Mouse (Mus musculus) ES-E14 (cell line): Measurements from ENCODE around the gene Pus10.

Source experiments
- CHD2 ChIP-seq: IDR thresholded peaks from 2 replicates; pipeline ENCODE4 v1.6.1; 2014; ENCODE audit warnings: mild to moderate bottlenecking, low read depth, low read length, inconsistent platforms
- MAFK ChIP-seq: IDR thresholded peaks from 2 replicates; pipeline ENCODE4 v1.6.1; 2014; ENCODE audit warnings: mild to moderate bottlenecking, low read depth, low read length, inconsistent platforms; ENCODE audit not compliant: insufficient read depth
- ZC3H11A ChIP-seq: IDR thresholded peaks from 2 replicates; pipeline ENCODE4 v1.6.1; 2012; ENCODE audit warnings: low read depth, mild to moderate bottlenecking, inconsistent platforms, low read length, borderline replicate concordance

DNA sequence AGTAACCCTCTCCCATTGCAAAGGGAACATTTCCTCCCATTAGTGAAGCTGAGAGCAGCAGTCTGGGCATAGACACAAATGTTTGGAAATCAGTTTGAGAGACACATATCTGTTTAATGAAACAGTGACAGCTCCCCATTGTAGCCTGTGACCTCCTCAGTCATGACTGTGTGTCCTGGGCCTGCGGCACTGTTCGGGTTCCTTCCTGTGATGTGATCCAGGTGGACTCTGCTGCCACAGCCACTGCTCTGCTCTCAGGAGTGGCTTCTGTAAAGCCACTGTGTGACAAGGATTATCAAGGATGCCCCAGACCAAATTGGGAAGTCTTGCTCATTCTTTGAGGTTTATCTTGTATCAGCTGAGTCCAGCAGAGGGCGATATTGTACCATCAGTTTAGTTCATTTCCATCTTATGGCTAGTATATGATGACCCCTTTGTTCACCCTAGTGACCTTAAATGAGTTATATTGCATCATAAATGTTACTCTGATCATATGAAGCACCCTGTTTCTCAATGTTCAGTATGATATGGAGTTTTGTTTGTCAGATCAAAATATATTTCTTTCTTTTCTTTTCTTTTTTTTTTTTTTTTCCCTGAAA, 13.7 kb downstream of the Pus10 start:
- TF ChIP-seq CHD2 = no peak
- TF ChIP-seq ZC3H11A = peak; percentile 71; the same call in 1 of the 2 replicates
- no peak for TF ChIP-seq MAFK
